Mouse (Mus musculus): ENCODE results near the gene Ugt1a2.

The Ugt1a2 gene

GRCm38 (mm10) chr1:88258881-88259642, 58.7 kb downstream of the Ugt1a2 start:
- no peak for DNase-seq (ENCODE audit: low spot score)

- no peak for DNase-seq (ENCODE audit: low spot score)
Measured at GRCm38 (mm10) chr1:88259643-88260024, 59.2 kb downstream of the Ugt1a2 start.

DNA sequence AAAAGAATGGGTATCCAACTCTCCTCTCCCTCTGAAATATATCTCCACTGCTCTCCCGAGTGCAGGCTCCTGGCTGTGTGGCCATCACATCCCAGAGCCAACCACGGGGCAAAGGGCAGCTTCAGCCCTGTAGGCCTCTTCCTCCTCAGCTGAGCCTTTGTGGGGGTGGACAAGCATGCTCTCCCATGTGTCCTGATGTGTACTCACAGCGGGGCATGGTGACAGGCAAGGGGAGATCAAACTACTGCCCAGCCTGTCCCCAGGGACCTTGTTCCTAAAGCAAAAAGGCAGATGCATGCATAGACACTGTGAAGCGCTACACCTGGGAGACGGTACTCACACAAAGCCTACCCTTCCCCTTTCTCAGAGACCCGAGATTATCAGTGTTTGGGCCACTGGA, 59.7 kb downstream of the Ugt1a2 start:
- DNase-seq (ENCODE audit: low spot score): no peak

GRCm38 (mm10) chr1:88260604-88261377, 60.4 kb downstream of the Ugt1a2 start:
- DNase-seq (ENCODE audit: low spot score): no peak

GRCm38 (mm10) chr1:88261706-88262105, 61.3 kb downstream of the Ugt1a2 start:
- DNase-seq (ENCODE audit: low spot score): no peak

DNA sequence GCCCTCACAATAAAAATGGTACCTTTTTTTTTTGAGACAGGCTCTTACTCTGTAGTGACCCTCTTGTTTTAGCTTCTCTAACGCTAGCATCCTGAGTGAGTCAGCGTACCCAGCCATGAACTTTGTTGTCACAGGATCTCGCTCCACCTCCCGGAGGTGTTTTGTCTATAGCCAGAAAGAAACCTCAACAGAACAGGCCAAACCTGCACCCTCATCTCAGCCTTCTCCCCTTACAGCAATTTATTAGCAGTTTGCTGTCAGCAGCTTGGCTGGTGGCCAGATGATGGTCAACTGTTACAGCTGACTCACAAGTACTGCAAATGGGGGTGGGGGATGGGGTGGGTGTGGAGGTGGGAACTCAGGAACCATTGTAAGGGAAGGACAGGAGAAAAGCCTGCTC, 61.9 kb downstream of the Ugt1a2 start:
- no peak for DNase-seq (ENCODE audit: low spot score)

- DNase-seq (ENCODE audit: low spot score): no peak
Measured at GRCm38 (mm10) chr1:88262961-88263360, 62.6 kb downstream of the Ugt1a2 start.

GRCm38 (mm10) chr1:88263778-88264177, 63.4 kb downstream of the Ugt1a2 start:
- DNase-seq (ENCODE audit: low spot score): no peak

DNA sequence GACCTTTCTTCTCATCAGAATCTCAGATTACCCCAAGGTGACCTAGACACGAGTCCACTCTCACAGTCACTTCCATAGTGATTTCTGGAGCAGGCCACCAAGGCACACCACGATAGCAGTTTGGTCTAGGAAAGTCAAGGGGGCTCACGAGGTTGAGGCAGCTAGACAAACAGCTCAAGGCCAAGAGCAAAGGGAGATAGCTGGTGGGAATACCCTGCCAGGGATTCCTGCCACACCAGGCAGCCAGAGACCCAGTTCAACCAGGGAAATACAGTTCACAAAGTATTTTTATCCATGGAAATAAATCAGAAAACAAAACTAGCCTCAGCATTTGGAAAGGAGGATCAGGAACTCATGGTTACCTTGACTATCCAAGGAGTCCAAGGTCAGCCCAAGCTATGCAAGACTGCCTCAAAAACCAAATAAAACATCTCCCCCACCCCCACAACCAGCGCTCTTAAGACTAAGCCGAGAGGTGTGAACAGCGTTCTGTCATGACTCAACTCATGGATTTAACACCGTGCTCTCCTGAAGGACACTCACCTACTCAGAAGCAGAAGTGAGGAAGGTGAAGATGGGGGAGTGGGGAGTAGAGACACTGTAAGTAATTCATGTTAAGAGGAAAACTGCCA, 64.0 kb downstream of the Ugt1a2 start:
- DNase-seq (ENCODE audit: low spot score): no peak

GRCm38 (mm10) chr1:88264869-88265240, 64.5 kb downstream of the Ugt1a2 start:
- DNase-seq (ENCODE audit: low spot score): no peak

- no peak for DNase-seq (ENCODE audit: low spot score)
Measured at GRCm38 (mm10) chr1:88266123-88266522, 65.7 kb downstream of the Ugt1a2 start.

DNA sequence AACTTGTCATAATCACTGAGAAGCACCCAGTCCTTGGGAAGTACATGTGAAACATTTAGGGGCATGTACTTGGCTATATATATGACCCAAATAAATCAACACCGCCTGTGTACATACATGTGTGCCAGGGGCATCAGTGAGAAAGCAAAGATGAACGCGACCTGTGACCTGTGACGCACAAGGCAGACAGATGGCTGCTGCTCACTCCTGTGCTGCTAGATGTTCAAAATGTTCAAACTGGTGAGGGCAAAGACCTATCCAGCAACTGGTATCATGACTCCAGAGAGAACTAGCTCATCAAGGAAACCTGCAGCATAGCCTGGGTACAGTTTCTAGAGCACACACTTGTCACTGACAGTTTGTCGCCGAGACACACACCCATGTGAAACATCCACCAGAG, 67.1 kb downstream of the Ugt1a2 start:
- DNase-seq (ENCODE audit: low spot score): no peak

- no peak for DNase-seq (ENCODE audit: low spot score)
Measured at GRCm38 (mm10) chr1:88268070-88268469, 67.7 kb downstream of the Ugt1a2 start.

All from T-cell, adult 2 months (primary cell).